Comparison of ENCODE assay signal across 8 mouse cellular contexts in genomic region chr2:34671385-34672026, GRCm38 (mm10).
A peak's percentile ranks its signal among the peaks of the same experiment; 100 is the strongest.
DNase-seq lines count a peak whose midpoint lies in the region; ATAC-seq lines count a peak whose summit lies in the region.

No protein-coding gene starts in this region.

- peaks cover 14% of the 10 kb centered on the region for H3K36me3 ChIP-seq in forebrain, embryonic 12.5 days (replicated peaks)
- peaks cover 5% of the 10 kb centered on the region; the same call in 1 of the 2 replicates for H3K36me3 ChIP-seq in lung, embryonic 16.5 days (ENCODE audit: control insufficient read depth, insufficient read depth, low read length)

- peak overlapping the region; percentile 42 for H3K4me3 ChIP-seq in forebrain, embryonic 12.5 days (replicated peaks)
- H3K4me3 ChIP-seq in lung, embryonic 16.5 days (ENCODE audit: low read length), result peak overlapping the region; percentile 49

- no peak overlapping the region for H3K27ac ChIP-seq in forebrain, embryonic 12.5 days
- H3K27ac ChIP-seq in lung, embryonic 16.5 days (ENCODE audit: low read length), result peak overlapping the region; percentile 66

- peak overlapping the region; percentile 76 for H3K4me2 ChIP-seq in forebrain, embryonic 12.5 days
- H3K4me2 ChIP-seq in lung, embryonic 16.5 days (ENCODE audit: low read depth, low read length), result peak overlapping the region; percentile 91

- H3K9me3 ChIP-seq in forebrain, embryonic 12.5 days, result no peaks in the 10 kb centered on the region
- no peaks in the 10 kb centered on the region for H3K9me3 ChIP-seq in lung, embryonic 16.5 days (ENCODE audit: control insufficient read depth, low read length)

- peak; percentile 53 for DNase-seq in Muller cell, postnatal 12 days (ENCODE audit: inconsistent ontology term)
- DNase-seq in cerebellum, adult 11 months, result peak; percentile 48
- DNase-seq in heart, postnatal 36 days, result peak; percentile 41
- peak; percentile 55 for DNase-seq in layer of hippocampus, adult 9-11 months
- peak; percentile 27 for DNase-seq in ovary, postnatal 14 days (ENCODE audit: low spot score)
- peak; percentile 82 for DNase-seq in thymus, postnatal 4 days

- peaks cover 21% of the 10 kb centered on the region for H3K27me3 ChIP-seq in forebrain, embryonic 12.5 days
- no peaks in the 10 kb centered on the region for H3K27me3 ChIP-seq in lung, embryonic 16.5 days (ENCODE audit: control insufficient read depth, insufficient read depth, low read depth, low read length)

- peaks cover 19% of the 10 kb centered on the region for H3K4me1 ChIP-seq in forebrain, embryonic 12.5 days
- peaks cover 5% of the 10 kb centered on the region for H3K4me1 ChIP-seq in lung, embryonic 16.5 days (replicated peaks; ENCODE audit: control insufficient read depth, insufficient read depth, low read length)

- intact Hi-C loops in heart, postnatal 36 days (cut with DNase I), result loop anchor here (1.0 to 5.0 kb wide), 2 partner anchors 299 to 436 kb away; partner anchors contain the start of gene Cntrl

- peak; percentile 62 for ATAC-seq in forebrain, embryonic 12.5 days (ENCODE audit: low FRiP score)
- peak; percentile 63 for ATAC-seq in lung, embryonic 16.5 days (ENCODE audit: low read depth)

- H3K9ac ChIP-seq in forebrain, embryonic 12.5 days, result peak overlapping the region; percentile 54
- peak overlapping the region; percentile 75 for H3K9ac ChIP-seq in lung, embryonic 16.5 days (ENCODE audit: low read length)

- WGBS in forebrain, embryonic 12.5 days, result 36% methylated on average over 31 of the region's 31 CpGs
- 16% methylated on average over 31 of the region's 31 CpGs for WGBS in lung, embryonic 16.5 days

Comparison
In these comparisons a context has a peak if more than half of its experiments do, and no peak if none do; other contexts are left out.
1. DNase-seq: peak in every context shown above with its lines; median percentile 82 in thymus, postnatal 4 days; 55 in layer of hippocampus, adult 9-11 months; 53 in Muller cell, postnatal 12 days; 48 in cerebellum, adult 11 months; 41 in heart, postnatal 36 days; 27 in ovary, postnatal 14 days.